Mouse (Mus musculus) ES-Bruce4 (cell line): Measurements from ENCODE around the gene Trhr2. TPM values are rescaled to one million over a fixed set of nuclear protein-coding genes. Genes with fewer than 3 reads are reported as not detected.

Experiments
- H3K27ac ChIP-seq: 2 replicates; pipeline ENCODE4 v1.5.1; 2012; ENCODE audit warnings: low read length, inconsistent platforms; ENCODE audit not compliant: insufficient read depth
- H3K27me3 ChIP-seq: 2 replicates; pipeline ENCODE4 v1.6.1; 2012; ENCODE audit warnings: mild to moderate bottlenecking, low read length, inconsistent platforms; ENCODE audit not compliant: control insufficient read depth, poor library complexity, insufficient read depth, severe bottlenecking
- H3K36me3 ChIP-seq: 2 replicates; pipeline ENCODE4 v1.6.1; 2012; ENCODE audit warnings: inconsistent platforms, mild to moderate bottlenecking, low read length, moderate library complexity; ENCODE audit not compliant: control insufficient read depth, poor library complexity, insufficient read depth, severe bottlenecking
- H3K4me1 ChIP-seq: one replicate; pipeline ENCODE4 v1.8.1; 2011; ENCODE audit warnings: low read length; ENCODE audit not compliant: control insufficient read depth, insufficient read depth
- H3K4me3 ChIP-seq: 2 replicates; pipeline ENCODE4 v1.5.1; 2011; ENCODE audit warnings: low read depth, mild to moderate bottlenecking, low read length
- H3K9ac ChIP-seq: 2 replicates; pipeline ENCODE4 v1.6.1; 2012; ENCODE audit warnings: low read depth, mild to moderate bottlenecking, inconsistent platforms; ENCODE audit not compliant: poor library complexity, severe bottlenecking
- H3K9me3 ChIP-seq: replicated peaks from 2 replicates; pipeline ENCODE4 v1.6.1; 2012; ENCODE audit warnings: mild to moderate bottlenecking, low read length, inconsistent platforms; ENCODE audit not compliant: control insufficient read depth, poor library complexity, insufficient read depth, severe bottlenecking
- CTCF ChIP-seq: IDR thresholded peaks from one replicate; pipeline ENCODE4 v1.8.1; 2011; ENCODE audit warnings: low read depth, low read length
- EP300 ChIP-seq: IDR thresholded peaks from 2 replicates; pipeline ENCODE4 v1.6.1; 2011; ENCODE audit warnings: low read depth, low read length; ENCODE audit not compliant: insufficient read depth
- POLR2A ChIP-seq: IDR thresholded peaks from one replicate; pipeline ENCODE4 v1.8.1; 2011; ENCODE audit warnings: low read length; ENCODE audit not compliant: insufficient read depth
- polyA plus RNA-seq: library from polyadenylated mRNA; stranded (reverse); fragments of >200 nt; gene quantifications from 2 replicates; pipeline ENCODE4 v1.2.4, GENCODE M21; 2011; ENCODE audit warnings: low read depth; ENCODE audit not compliant: missing spikeins, insufficient read depth, insufficient read length

The Trhr2 gene
- polyA plus RNA-seq, 1 experiment, result not detected

DNA sequence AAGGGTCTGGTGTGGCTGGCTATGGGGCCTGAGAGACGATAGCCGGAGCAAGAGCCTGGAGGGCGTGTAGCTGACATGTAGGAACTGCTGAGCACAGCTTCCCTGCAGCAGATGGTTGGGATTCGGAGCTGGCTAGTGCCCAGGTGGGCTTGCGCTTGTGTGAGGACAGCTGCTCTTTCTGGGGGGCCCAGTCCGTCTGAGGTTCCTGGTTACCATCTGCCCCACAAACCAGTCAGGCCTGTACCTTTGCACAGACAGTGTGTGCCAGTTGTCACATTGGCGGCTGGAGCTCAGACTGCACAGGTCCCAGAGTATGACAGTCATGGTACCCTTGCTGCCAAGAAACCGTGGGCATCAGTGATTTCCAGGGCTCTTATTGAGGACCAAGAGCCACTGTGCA lies 52.7 kb downstream of the Trhr2 start:
- Histone ChIP-seq H3K27ac (no peak overlapping the region), H3K9ac (no peak overlapping the region), H3K36me3 (no peaks in the 10 kb centered on the region), H3K9me3 (no peaks in the 10 kb centered on the region), H3K4me1 (no peaks in the 10 kb centered on the region), H3K4me3 (no peak overlapping the region), H3K27me3 (no peaks in the 10 kb centered on the region)
- TF ChIP-seq EP300 (no peak), POLR2A (no peak), CTCF (no peak)

Other genes starting within 250 kb of the Trhr2 start
- gene Zfpm1, start 78.6 kb downstream of the Trhr2 start, polyA plus RNA-seq, result 15.5 and 16.8 TPM in 2 replicates
- 67.1 and 67.2 TPM in 2 replicates for gene Zc3h18, start 15.9 kb upstream of the Trhr2 start, polyA plus RNA-seq
- gene Il17c, start 61.3 kb upstream of the Trhr2 start, polyA plus RNA-seq, result not detected in 2 replicates
- gene Cyba, start 72.2 kb upstream of the Trhr2 start, polyA plus RNA-seq, result 76.1 and 89.4 TPM in 2 replicates
- 60.4 and 61.6 TPM in 2 replicates for gene Mvd, start 82.7 kb upstream of the Trhr2 start, polyA plus RNA-seq
- 10.1 and 10.2 TPM in 2 replicates for gene Snai3, start 100.0 kb upstream of the Trhr2 start, polyA plus RNA-seq
- 15.6 and 17.1 TPM in 2 replicates for gene Rnf166, start 115.3 kb upstream of the Trhr2 start, polyA plus RNA-seq
- 40.0 and 44.2 TPM in 2 replicates for gene Ctu2, start 115.4 kb upstream of the Trhr2 start, polyA plus RNA-seq
- gene Piezo1, start 190.6 kb upstream of the Trhr2 start, polyA plus RNA-seq, result 59.4 and 61.6 TPM in 2 replicates
- gene Cdt1, start 207.3 kb upstream of the Trhr2 start, polyA plus RNA-seq, result 63.7 and 68.6 TPM in 2 replicates
- 325 and 344 TPM in 2 replicates for gene Aprt, start 216.2 kb upstream of the Trhr2 start, polyA plus RNA-seq